Mouse (Mus musculus) cerebellum, postnatal 4 days (tissue): ENCODE results near the gene Gpatch8.
"Not testable (repeated sequence)": the region's sequence is repeated elsewhere in the genome, so short reads cannot be mapped to it uniquely, and the experiment has no call there.

Experiments used
- DNase-seq, 2 experiments: peaks; one replicate each; pipeline ENCODE4 v3.0.0; 2022; ENCODE audit warnings: low spot score in 2 of 2, mixed read lengths in 1 of 2

Gene Gpatch8

DNA sequence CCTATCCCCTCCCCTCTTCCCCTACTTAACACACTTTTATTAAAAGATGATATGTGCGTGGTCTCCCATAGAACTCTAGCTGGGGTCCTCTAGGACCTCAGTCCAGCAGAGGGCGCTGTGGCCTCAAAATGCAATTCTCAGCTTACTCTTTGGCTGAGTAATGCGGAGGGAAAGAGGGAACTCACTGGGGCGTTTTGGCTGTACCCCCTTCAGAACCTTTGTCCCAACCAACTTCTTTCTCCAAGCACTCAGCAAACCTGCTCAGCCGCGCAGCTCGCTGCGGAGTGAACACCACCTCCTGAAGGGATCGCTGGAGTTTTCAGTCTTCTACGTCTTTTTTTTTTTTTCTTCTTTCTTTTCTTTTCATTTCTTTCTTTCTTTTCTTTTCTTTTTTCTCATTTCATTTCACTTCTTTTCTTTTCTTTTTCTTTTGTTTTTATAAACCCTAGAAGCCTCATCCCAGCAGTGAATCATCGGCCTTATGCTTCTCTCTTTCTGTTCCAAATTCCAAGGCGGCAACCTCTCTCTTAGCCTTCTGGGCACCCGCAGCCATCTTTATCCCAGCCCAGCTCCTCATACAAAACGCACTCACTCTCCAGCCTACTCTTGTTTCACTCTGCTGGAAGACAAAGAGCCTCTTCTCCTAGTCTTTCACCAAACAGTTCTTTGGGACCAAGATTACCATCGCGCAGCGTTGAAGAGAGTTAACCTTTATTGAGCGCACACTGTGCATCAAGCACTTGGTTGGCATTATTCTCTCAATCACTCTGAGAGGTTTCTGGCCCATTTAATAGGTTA lies 16.9 kb upstream of the Gpatch8 start:
- DNase-seq = peak; percentile 89 to 91

DNA sequence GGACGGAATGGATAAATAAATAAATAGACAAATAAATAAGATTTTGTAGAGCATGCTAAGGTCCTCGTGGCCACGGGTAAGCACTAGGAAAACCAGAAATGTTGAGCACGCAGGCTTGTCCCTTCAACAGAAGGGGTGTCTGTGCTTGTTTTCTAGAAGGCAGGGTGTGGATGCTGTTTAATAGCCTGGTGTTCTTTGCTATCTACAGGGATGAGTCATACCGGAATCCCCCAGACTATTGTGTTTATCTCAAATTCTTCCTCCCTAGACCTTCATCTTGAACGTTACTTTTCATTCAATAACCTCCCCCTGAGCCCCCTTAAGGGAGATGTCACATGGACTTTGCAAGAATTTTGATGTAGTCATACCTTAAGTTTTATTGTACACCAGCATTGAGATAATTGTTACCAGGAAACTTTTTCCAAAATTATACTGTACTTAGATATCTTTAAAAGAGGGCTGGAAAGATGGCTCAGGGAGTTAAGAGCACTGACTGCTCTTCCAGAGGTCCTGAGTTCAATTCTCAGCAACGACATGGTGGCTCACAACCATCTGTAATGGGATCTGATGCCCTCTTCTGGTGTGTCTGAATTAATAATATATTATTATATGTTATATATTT lies 12.7 kb upstream of the Gpatch8 start:
- no peak for DNase-seq

- DNase-seq = no peak
Measured at GRCm38 (mm10) chr11:102568191-102568590, 12.0 kb upstream of the Gpatch8 start.

GRCm38 (mm10) chr11:102567723-102568122 lies 11.5 kb upstream of the Gpatch8 start:
- DNase-seq = no peak

- DNase-seq = no peak
Measured at GRCm38 (mm10) chr11:102567157-102567556, 11.0 kb upstream of the Gpatch8 start.

DNA sequence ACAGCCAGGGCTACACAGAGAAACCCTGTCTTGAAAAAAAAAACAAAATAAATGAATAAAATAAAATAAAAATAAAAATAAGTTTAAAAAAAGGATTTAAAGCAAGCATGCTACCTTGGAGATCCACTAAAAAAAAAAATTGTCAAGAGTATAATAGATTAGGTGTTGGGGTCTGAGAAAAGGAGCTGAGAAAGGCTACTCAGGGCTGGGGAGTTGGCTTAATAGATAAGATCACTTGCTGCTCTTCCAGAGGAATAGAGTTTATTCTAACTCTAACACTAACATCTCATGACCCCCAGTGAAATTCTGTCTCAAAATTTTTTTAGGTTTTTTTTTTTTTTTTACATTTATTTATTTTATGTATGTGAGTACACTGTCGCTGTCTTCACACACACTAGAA lies 10.1 kb upstream of the Gpatch8 start:
- DNase-seq = no peak

DNA sequence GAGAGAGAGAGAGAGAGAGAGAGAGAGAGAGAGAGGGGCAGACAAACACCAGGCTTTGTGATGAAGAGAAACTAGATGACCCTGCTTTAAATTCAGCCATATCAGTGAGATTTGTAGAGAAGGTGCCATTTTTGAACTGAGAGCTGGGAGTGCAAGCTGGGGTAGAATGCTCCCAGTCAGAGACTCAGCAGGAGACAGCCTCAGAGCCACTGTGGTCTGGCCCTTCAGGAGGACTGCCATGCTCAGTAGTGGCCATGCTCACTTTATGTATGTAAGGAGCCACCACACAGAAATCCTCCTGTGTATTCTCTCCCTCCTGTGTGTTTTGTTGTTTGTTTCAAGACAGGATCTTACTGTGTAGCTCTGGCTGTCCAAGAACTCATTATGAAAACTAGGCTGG lies 9.5 kb upstream of the Gpatch8 start:
- DNase-seq = no peak

DNA sequence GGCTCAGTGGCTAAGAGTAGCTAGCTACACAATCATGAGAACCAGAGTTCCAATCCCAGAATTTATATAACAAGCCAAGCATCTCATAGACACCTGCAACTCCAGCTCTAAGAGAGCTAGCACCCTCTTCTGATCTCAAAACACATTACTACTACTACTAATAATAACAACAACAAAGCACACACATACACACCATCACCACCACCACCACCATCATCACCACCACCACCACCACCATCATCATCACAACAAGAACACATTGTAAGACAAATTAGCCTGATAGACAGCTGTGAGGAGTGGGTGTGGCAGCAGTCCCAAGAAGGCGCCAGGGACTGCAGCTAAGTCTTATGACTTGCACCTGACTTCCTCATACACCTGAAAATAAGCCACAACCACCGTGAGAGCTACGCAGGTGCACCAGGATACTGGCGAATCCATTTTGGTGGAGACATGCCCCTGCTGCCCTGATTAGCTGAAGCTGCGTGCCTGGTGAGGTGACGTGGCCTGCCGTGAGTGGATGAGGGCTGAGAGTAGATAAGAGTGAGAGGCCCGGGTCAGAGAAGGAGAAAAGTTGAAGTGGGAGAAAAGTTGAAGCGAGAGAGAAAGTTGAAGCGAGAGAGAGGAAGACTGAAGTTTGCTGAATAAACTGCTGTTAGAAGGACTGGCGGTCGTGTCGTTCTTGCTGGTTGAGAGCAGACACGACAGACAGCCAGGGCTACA lies 8.9 kb upstream of the Gpatch8 start:
- not testable (repeated sequence) for DNase-seq

GRCm38 (mm10) chr11:102558704-102559103 lies 2.5 kb upstream of the Gpatch8 start:
- no peak for DNase-seq

GRCm38 (mm10) chr11:102557386-102557785 lies 1.2 kb upstream of the Gpatch8 start:
- DNase-seq = no peak

DNA sequence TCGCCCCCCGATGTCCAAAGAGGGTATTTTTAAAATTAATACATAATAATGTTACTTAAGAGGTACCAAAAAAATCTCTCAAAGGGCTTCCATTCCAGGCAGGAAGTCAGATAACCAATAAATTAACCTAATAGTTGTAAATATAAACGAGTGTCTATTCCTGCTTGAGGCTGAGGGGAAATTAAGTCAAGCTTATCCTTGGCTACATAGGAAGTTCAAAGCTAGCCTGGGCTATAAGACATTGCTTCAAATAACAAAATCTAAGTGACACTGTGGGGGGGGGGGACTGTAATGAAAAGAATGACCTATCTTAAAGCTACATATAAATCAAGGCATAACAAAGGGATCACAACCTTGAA lies 503 bp upstream of the Gpatch8 start:
- DNase-seq = no peak

GRCm38 (mm10) chr11:102555400-102556030 lies 677 bp downstream of the Gpatch8 start:
- DNase-seq = no peak

DNA sequence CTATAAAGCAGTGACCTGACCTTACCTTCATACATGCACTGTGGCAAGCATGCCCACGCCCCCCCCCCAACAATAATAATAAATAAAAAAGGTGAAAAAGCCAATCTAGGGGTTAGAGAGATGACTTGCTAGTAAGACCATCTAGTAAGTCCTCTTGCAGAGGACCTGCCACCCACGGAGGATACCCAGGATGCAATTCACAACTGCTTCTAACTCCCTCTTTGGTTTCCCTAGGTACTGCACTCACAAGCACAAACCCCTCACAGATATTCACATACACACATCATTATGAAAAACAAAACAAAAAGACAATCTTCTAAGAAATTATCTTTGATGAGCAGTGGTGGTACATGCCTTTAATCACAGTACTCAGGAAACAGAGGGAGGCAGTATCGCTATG lies 4.1 kb downstream of the Gpatch8 start:
- no peak for DNase-seq

DNA sequence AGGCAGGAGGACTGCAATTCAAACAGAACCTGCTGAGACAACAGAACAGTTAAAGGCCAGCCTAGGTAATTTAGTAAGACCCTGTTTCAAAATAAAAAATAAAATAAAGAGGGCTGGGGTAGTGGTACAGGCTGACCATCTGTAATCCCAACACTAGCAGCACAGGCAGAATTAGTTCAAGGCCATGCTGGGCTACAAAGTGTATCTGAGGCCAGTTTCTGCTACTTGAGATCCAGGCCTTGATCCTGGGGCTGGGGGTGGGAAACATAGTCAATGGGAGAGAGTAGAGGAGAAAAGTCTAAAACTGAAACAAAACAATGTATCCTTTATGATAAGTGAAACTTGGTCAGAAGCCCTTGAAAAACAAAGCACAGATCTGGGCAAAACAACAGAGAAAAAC lies 5.0 kb downstream of the Gpatch8 start:
- no peak for DNase-seq

DNA sequence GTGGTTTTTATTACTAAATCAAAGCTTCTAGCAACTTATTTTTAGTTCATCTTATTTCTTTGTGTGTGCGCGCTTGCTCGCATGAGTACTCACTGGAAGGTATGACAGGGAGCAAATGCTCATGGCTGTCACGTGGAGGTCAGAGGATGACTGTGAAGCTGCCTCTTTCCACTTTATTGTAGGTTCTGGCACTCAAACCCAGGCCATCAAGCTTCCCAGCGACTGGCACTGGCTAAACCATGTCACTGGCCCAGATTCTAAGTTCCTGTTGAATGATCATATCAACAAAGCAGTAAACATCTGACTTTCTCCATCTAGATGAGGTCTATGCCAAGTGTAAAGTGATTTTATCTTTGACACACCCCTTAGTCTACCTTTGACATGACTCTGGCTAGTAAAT lies 14.7 kb downstream of the Gpatch8 start:
- DNase-seq = no peak

- DNase-seq = not testable (repeated sequence)
Measured at GRCm38 (mm10) chr11:102540286-102540685, 15.9 kb downstream of the Gpatch8 start.

DNA sequence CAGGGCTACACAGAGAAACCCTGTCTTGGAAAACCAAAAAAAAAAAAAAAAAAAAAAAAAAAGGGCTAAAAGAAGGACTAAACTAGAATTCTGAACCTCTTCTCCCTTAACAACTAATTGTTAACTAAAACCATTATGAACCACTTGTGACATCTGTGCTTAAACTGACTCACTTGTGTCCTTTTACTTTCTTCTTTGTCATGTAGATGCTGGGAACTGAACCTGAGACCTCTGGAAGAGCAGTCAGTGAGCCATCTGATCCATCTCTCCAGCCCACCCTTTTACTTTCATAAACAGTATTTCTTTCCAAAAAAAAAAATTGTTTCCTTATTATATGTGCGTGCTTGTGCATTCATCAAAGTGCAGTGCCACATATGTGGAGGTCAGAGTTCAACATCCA lies 16.5 kb downstream of the Gpatch8 start:
- DNase-seq = no peak

DNA sequence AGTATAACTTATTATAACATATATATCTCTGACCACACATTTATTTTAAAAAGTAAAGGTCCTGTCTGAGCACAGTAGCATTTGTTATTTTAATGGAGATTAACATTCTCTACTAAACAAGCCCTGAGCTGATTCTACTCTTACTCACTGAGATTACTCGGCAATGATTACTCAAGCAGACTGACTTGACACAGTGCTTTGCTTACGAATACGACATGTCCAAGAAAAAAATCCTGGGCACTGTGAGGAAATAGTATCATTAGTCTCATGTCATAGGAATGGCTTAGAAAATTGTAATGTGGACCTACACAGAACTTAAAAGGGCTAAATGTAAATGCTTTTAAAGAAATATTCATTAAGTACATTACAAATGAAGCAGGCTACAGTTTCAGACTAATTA lies 20.0 kb downstream of the Gpatch8 start:
- no peak for DNase-seq

GRCm38 (mm10) chr11:102534078-102534477 lies 22.1 kb downstream of the Gpatch8 start:
- DNase-seq = no peak

DNA sequence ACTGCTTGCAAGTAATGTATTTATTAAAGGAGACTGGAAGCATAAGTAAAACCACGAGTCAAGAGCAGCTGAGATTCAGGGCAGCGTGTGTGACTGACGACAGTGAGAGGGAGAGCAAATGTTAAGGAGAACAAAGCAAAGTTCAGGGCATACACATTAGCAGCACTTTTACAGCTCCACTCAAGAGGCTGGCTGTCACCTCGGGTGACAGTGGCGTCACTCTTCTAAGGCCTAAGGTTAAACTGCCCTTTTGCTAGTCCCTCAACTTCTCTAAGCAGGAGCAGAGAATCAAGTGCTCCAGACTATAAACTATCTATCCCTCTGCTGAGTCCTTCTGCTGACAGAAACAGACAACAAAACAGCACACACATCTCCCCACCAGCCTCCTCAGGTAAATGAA lies 24.8 kb downstream of the Gpatch8 start:
- no peak for DNase-seq

DNA sequence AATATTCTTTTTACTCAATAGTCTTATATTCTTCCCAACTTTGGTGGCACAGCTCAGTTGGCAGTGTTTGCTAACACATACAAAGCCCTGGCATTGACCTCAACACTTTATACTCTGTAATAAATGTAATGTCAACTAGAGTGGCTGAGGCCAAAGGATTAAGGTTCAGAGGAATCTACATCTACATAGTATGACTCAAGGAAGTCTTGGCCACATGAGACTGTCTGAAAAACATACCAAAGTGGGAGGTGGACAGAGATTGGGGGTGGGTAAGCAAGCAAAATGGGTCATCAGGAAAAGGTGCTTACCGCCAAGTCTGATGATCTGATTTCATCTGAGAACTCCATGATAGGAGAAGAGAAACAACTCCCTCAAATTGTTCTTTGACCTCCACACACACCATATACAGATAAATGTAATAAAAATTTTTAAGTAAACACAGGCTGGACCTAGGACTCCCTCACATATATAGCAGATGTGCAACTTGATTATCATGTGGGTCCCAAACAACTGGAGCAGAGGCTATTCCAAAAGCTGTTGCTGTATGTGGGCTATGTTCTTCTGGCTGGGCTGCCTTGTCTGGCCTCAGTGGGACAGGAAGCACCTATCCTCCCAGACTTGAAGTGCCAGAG lies 41.3 kb downstream of the Gpatch8 start:
- DNase-seq = no peak

- DNase-seq = no peak
Measured at GRCm38 (mm10) chr11:102510226-102510625, 46.0 kb downstream of the Gpatch8 start.
